Mouse (Mus musculus): ENCODE measurements at regions not wholly inside any gene's neighbourhood (a gene's known extent, or its start where the extent isn't known, plus 50 kb on each side); places are given as distances from the start of the nearest gene placed in this dataset.

DNA sequence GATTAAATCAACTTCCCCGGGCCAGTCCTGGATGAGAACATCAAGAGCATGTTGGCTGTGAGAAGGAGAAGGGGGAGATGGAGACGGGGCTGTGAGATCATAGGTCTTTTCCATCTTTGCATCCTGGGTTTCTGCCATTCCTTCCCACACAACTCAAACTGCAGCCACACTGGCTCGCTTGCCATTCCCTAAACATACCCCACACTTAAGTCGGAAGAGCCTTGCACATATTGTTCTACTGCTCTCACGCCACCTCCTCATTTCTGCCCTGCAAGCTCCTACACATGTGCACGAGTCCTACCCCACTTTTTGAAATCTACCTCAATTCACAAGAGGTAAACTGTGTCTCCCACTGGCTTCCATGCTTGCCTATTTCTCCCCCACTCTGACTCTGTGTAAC lies 228.3 kb upstream of the Lyplal1 start:
- WGBS (ENCODE audit: insufficient replicate concordance): 80% methylated on average over 6 of the region's 6 CpGs
- Histone ChIP-seq H3K9ac (ENCODE audit: low read depth, low read length) (no peak overlapping the region), H3K27me3 (ENCODE audit: control insufficient read depth, insufficient read depth, low read length) (no peaks in the 10 kb centered on the region), H3K36me3 (ENCODE audit: control insufficient read depth, insufficient read depth, low read length) (no peaks in the 10 kb centered on the region), H3K27ac (ENCODE audit: low read depth, low read length) (no peak overlapping the region), H3K9me3 (replicated peaks; ENCODE audit: control insufficient read depth, low read length) (no peaks in the 10 kb centered on the region), H3K4me2 (no peak overlapping the region), H3K4me1 (ENCODE audit: control insufficient read depth, insufficient read depth, low read length) (no peaks in the 10 kb centered on the region), H3K4me3 (ENCODE audit: low read depth, low read length) (no peak overlapping the region)
- no peak for ATAC-seq (replicated peaks; ENCODE audit: insufficient number of reproducible peaks, low FRiP score, low TSS enrichment)

DNA sequence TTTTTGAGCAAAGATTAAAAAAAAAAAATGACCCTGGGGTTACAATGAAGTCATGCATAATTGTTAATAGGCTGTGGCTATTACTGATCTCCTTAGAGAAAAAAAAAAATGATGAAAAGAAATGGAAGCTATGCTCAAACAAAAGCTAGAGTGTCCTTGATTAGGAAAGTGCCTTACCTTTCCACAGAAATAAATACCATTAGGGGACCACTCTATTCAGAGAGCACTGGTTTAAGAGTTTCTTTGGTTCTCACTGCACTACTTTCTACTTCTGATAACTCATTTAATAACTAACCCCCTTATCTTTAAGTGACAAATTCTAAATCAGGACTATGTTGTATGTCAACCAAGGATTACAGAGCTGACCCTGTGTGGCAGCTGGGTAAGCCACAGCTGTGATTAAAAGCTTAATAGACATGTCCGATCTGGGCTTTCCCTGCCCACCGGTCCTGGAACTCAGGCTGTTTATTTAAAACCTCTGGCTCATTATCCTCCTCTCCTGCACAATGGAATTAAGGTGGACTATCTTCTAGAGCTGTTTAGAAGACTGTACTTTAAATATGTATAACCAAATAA lies 225.9 kb upstream of the Lyplal1 start:
- H3K4me2 ChIP-seq: no peak overlapping the region
- no peaks in the 10 kb centered on the region for H3K27me3 ChIP-seq (ENCODE audit: control insufficient read depth, insufficient read depth, low read length)
- H3K4me1 ChIP-seq (ENCODE audit: control insufficient read depth, insufficient read depth, low read length): no peaks in the 10 kb centered on the region
- H3K9me3 ChIP-seq (replicated peaks; ENCODE audit: control insufficient read depth, low read length): no peaks in the 10 kb centered on the region
- 53% methylated on average over 2 of the region's 2 CpGs for WGBS (ENCODE audit: insufficient replicate concordance)
- no peak overlapping the region for H3K9ac ChIP-seq (ENCODE audit: low read depth, low read length)
- no peak overlapping the region for H3K27ac ChIP-seq (ENCODE audit: low read depth, low read length)
- no peaks in the 10 kb centered on the region for H3K36me3 ChIP-seq (ENCODE audit: control insufficient read depth, insufficient read depth, low read length)
- no peak overlapping the region for H3K4me3 ChIP-seq (ENCODE audit: low read depth, low read length)
- no peak for ATAC-seq (replicated peaks; ENCODE audit: insufficient number of reproducible peaks, low FRiP score, low TSS enrichment)

DNA sequence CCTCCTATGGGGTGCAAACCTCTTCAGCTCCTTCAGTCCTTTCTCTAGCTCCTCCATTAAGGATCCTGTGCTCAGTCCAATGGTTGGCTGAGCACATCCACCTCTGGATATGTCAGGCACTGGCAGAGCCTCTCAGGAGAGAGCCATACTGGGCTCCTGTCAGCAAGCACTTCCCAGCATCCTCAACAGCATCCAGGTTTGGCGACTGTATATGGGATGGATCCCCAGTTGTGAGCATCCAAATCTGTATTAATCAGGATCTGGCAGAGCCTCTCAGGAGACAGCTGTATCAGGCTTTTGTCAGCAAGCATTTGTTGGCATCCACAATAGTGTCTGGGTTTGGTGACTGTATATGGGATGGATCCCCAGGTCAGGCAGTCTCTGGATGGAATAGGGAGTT lies 225.3 kb upstream of the Lyplal1 start:
- Histone ChIP-seq H3K27me3 (ENCODE audit: control insufficient read depth, insufficient read depth, low read length) (no peaks in the 10 kb centered on the region), H3K4me1 (ENCODE audit: control insufficient read depth, insufficient read depth, low read length) (no peaks in the 10 kb centered on the region), H3K9ac (ENCODE audit: low read depth, low read length) (no peak overlapping the region), H3K36me3 (ENCODE audit: control insufficient read depth, insufficient read depth, low read length) (no peaks in the 10 kb centered on the region), H3K9me3 (replicated peaks; ENCODE audit: control insufficient read depth, low read length) (no peaks in the 10 kb centered on the region), H3K4me2 (no peak overlapping the region), H3K4me3 (ENCODE audit: low read depth, low read length) (no peak overlapping the region), H3K27ac (ENCODE audit: low read depth, low read length) (no peak overlapping the region)
- 74% methylated on average over 1 of the region's 1 CpGs for WGBS (ENCODE audit: insufficient replicate concordance)
- ATAC-seq (replicated peaks; ENCODE audit: insufficient number of reproducible peaks, low FRiP score, low TSS enrichment): no peak

DNA sequence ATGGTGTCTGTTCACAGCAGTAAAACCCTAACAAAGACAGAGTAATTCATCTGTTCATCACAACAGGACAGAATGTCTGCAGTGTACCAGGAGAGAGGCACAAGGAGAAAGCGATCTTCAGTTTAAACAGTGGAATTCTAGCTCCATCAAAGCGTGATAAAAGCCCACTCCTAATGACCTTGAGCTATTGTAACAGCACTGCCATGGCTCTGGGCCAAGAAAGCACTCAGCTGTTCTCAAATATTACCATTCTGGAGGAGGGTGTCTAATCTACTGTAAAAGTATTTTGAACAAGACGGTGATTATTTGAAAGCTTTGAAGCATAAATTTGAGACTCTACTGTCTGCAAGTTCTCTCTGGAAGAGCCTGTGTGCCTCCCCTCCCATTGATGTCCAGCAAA lies 224.8 kb upstream of the Lyplal1 start:
- Histone ChIP-seq H3K9ac (ENCODE audit: low read depth, low read length) (no peak overlapping the region), H3K4me3 (ENCODE audit: low read depth, low read length) (no peak overlapping the region), H3K4me1 (ENCODE audit: control insufficient read depth, insufficient read depth, low read length) (no peaks in the 10 kb centered on the region), H3K27me3 (ENCODE audit: control insufficient read depth, insufficient read depth, low read length) (no peaks in the 10 kb centered on the region), H3K4me2 (no peak overlapping the region), H3K9me3 (replicated peaks; ENCODE audit: control insufficient read depth, low read length) (no peaks in the 10 kb centered on the region), H3K36me3 (ENCODE audit: control insufficient read depth, insufficient read depth, low read length) (no peaks in the 10 kb centered on the region), H3K27ac (ENCODE audit: low read depth, low read length) (no peak overlapping the region)
- WGBS (ENCODE audit: insufficient replicate concordance): 68% methylated on average over 3 of the region's 3 CpGs
- no peak for ATAC-seq (replicated peaks; ENCODE audit: insufficient number of reproducible peaks, low FRiP score, low TSS enrichment)

DNA sequence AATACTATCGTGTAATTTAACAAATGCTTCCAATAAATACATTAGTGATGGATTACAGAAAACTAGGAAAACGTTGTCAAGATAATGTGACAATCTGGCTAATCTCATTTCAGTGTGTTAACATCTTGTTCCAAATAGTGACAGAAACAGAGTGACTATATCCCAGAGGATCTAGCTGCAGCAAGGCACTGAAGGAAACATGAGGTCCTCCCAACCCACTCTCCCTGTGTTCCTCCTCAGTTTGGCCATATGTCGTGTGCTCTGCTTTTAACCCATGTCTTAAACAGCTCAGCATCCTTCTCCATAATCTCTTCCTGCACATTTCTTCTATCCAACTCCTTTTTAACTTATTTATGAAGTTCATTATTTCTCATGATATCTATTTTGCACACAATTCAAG lies 223.6 kb upstream of the Lyplal1 start:
- H3K27ac ChIP-seq (ENCODE audit: low read depth, low read length): no peak overlapping the region
- no peak for ATAC-seq (replicated peaks; ENCODE audit: insufficient number of reproducible peaks, low FRiP score, low TSS enrichment)
- H3K9me3 ChIP-seq (replicated peaks; ENCODE audit: control insufficient read depth, low read length): no peaks in the 10 kb centered on the region
- H3K36me3 ChIP-seq (ENCODE audit: control insufficient read depth, insufficient read depth, low read length): no peaks in the 10 kb centered on the region
- no peaks in the 10 kb centered on the region for H3K27me3 ChIP-seq (ENCODE audit: control insufficient read depth, insufficient read depth, low read length)
- 61% methylated on average over 3 of the region's 3 CpGs for WGBS (ENCODE audit: insufficient replicate concordance)
- no peaks in the 10 kb centered on the region for H3K4me1 ChIP-seq (ENCODE audit: control insufficient read depth, insufficient read depth, low read length)
- H3K4me2 ChIP-seq: no peak overlapping the region
- no peak overlapping the region for H3K4me3 ChIP-seq (ENCODE audit: low read depth, low read length)
- H3K9ac ChIP-seq (ENCODE audit: low read depth, low read length): no peak overlapping the region

DNA sequence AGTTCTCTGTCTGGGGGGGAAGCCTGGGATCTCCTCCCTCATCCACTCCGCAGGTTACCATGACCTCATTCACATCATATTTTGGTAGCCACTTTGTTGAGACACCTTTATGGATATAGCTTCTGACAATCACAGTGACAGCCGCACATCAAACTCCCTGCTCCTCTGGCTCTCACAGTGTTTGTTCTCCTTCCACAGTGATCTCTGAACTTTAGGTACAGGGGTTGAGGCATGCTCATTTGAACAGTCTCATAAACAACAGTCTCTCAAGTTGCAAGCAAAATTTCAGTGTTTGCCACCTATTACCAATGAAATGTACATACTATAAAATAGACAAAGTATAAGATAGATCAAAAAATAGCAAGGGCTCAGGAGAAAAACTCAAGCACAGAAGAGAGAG lies 200.2 kb upstream of the Lyplal1 start:
- Histone ChIP-seq H3K27ac (ENCODE audit: low read depth, low read length) (no peak overlapping the region), H3K4me2 (no peak overlapping the region), H3K4me1 (ENCODE audit: control insufficient read depth, insufficient read depth, low read length) (peaks cover 4% of the 10 kb centered on the region), H3K9me3 (replicated peaks; ENCODE audit: control insufficient read depth, low read length) (no peaks in the 10 kb centered on the region), H3K36me3 (ENCODE audit: control insufficient read depth, insufficient read depth, low read length) (no peaks in the 10 kb centered on the region), H3K9ac (ENCODE audit: low read depth, low read length) (no peak overlapping the region), H3K27me3 (ENCODE audit: control insufficient read depth, insufficient read depth, low read length) (no peaks in the 10 kb centered on the region), H3K4me3 (ENCODE audit: low read depth, low read length) (no peak overlapping the region)
- 81% methylated on average over 2 of the region's 2 CpGs for WGBS (ENCODE audit: insufficient replicate concordance)
- ATAC-seq (replicated peaks; ENCODE audit: insufficient number of reproducible peaks, low FRiP score, low TSS enrichment): no peak

DNA sequence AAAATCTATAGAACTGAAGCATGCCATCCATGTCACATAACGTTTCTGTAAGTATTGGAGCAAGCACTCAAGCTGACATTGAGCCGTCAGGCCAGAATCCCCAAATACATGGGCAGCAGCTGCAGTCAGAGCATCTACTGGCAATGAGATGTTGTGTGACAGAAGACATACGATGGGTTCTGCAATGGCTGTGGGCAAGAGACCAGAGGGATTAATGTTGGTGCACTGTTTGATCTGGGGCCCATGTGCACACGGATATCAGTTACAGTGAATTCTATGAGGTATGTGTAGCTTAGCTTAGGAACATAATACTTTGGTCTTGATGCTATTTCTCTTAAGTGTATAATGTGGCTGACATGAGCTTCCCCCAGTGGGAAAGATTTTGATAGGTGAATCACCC lies 197.1 kb upstream of the Lyplal1 start:
- H3K36me3 ChIP-seq (ENCODE audit: control insufficient read depth, insufficient read depth, low read length): no peaks in the 10 kb centered on the region
- no peak overlapping the region for H3K27ac ChIP-seq (ENCODE audit: low read depth, low read length)
- H3K9me3 ChIP-seq (replicated peaks; ENCODE audit: control insufficient read depth, low read length): no peaks in the 10 kb centered on the region
- no peak overlapping the region for H3K9ac ChIP-seq (ENCODE audit: low read depth, low read length)
- no peak overlapping the region for H3K4me3 ChIP-seq (ENCODE audit: low read depth, low read length)
- H3K4me1 ChIP-seq (ENCODE audit: control insufficient read depth, insufficient read depth, low read length): peaks cover 4% of the 10 kb centered on the region
- ATAC-seq (replicated peaks; ENCODE audit: insufficient number of reproducible peaks, low FRiP score, low TSS enrichment): no peak
- no peak overlapping the region for H3K4me2 ChIP-seq
- 75% methylated on average over 4 of the region's 4 CpGs for WGBS (ENCODE audit: insufficient replicate concordance)
- H3K27me3 ChIP-seq (ENCODE audit: control insufficient read depth, insufficient read depth, low read length): no peaks in the 10 kb centered on the region

DNA sequence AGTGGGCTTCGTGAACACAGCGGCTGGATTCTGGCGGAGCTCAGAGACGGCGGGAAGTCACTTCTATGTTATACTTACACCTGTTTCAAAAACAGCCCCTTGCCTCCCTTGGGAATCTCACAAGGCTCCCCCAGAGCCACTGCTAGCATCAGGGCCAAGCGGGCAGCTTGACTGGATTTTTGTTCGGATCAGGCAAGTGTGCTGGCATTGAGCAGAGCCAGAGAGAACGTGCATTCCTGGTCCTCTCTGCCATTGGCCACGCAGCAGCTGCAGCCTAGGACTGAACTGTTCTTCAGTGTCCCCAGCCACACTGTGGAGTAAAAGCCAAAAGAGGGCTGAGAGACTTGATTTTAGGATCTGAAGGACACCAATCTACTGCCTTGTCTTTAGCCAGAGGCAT lies 195.6 kb upstream of the Lyplal1 start:
- Histone ChIP-seq H3K9me3 (replicated peaks; ENCODE audit: control insufficient read depth, low read length) (no peaks in the 10 kb centered on the region), H3K9ac (ENCODE audit: low read depth, low read length) (no peak overlapping the region), H3K4me1 (ENCODE audit: control insufficient read depth, insufficient read depth, low read length) (peaks cover 4% of the 10 kb centered on the region), H3K36me3 (ENCODE audit: control insufficient read depth, insufficient read depth, low read length) (no peaks in the 10 kb centered on the region), H3K27me3 (ENCODE audit: control insufficient read depth, insufficient read depth, low read length) (no peaks in the 10 kb centered on the region), H3K4me3 (ENCODE audit: low read depth, low read length) (no peak overlapping the region), H3K27ac (ENCODE audit: low read depth, low read length) (peak overlapping the region; percentile 51; the same call in 1 of the 2 replicates), H3K4me2 (no peak overlapping the region)
- ATAC-seq (replicated peaks; ENCODE audit: insufficient number of reproducible peaks, low FRiP score, low TSS enrichment): no peak
- 80% methylated on average over 9 of the region's 9 CpGs for WGBS (ENCODE audit: insufficient replicate concordance)

DNA sequence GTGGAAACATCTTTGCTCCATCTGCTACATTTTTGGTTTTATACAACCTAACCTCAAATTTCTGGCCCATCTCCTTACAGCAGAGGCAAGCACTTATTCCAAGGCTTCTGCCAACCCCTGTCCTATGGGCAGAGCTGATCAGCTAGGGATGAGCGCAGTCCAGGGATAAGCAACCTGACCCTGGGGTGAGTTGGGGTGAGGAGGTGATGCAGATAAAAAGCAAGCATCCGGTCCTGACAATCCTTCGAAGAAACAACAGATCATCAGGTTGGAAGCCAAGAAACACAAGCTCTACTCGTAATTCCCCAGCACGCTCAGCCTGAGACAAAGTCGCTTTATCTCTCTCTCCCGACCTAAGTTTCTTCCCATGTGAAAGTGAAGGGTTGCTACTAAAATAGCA lies 194.9 kb upstream of the Lyplal1 start:
- H3K27ac ChIP-seq (ENCODE audit: low read depth, low read length): 0 out of 2 replicates have a peak overlapping the region, but pooled peaks have one; percentile 51

More for the DNA sequence above, 194.9 kb upstream of the Lyplal1 start:
- H3K4me3 ChIP-seq (ENCODE audit: low read depth, low read length): no peak overlapping the region
- no peaks in the 10 kb centered on the region for H3K9me3 ChIP-seq (replicated peaks; ENCODE audit: control insufficient read depth, low read length)
- H3K4me1 ChIP-seq (ENCODE audit: control insufficient read depth, insufficient read depth, low read length): peaks cover 4% of the 10 kb centered on the region
- no peak for ATAC-seq (replicated peaks; ENCODE audit: insufficient number of reproducible peaks, low FRiP score, low TSS enrichment)
- no peak overlapping the region for H3K4me2 ChIP-seq
- no peaks in the 10 kb centered on the region for H3K27me3 ChIP-seq (ENCODE audit: control insufficient read depth, insufficient read depth, low read length)
- WGBS (ENCODE audit: insufficient replicate concordance): 47% methylated on average over 7 of the region's 7 CpGs
- no peaks in the 10 kb centered on the region for H3K36me3 ChIP-seq (ENCODE audit: control insufficient read depth, insufficient read depth, low read length)
- H3K9ac ChIP-seq (ENCODE audit: low read depth, low read length): no peak overlapping the region
